Comparison of ENCODE assay signal across 11 mouse cellular contexts in the genomic region with DNA sequence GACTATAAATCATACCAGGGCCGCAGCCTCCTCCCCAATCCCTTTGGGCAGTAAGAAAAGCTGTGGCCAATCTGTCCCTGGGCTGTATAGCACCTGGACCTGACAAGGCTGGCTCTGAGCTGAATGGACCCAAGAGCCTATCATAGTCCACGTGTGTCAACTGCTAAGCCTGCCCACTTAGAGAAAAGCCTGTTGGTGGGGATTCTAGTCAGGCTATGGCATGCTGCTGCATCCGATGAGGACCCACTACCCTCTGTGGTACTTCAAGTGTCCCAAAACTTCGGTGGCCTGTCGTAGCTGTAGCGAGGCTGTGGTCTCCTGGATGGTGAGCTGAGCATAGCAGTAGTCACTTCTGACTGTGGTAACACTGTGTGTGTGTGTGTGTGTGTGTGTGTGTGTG. TPM values are rescaled to one million over a fixed set of nuclear protein-coding genes. Genes with fewer than 3 reads are reported as not detected.
DNase-seq lines count a peak whose midpoint lies in the region; ATAC-seq and TF ChIP-seq lines count a peak whose summit lies in the region.
"Had no signal": no experiment of that assay in that cellular context is flagged by ENCODE, and none has a peak within 500 bp of the region (broad histone marks: within the 10 kb centered on the region; RNA-seq: fewer than 3 reads in every experiment).

No protein-coding gene starts in this region.

- peaks cover 32% of the 10 kb centered on the region; the same call in 1 of the 2 replicates for H3K4me1 ChIP-seq in cerebellum, adult 2 months (ENCODE audit: control insufficient read depth, insufficient read depth, low read length)
- peaks cover 54% of the 10 kb centered on the region for H3K4me1 ChIP-seq in heart, embryonic 15.5 days (replicated peaks)
- no peaks in the 10 kb centered on the region for H3K4me1 ChIP-seq in heart, embryonic 11.5 days (ENCODE audit: control insufficient read depth, insufficient read depth, low read length)
- peaks cover 15% of the 10 kb centered on the region; the same call in 1 of the 2 replicates for H3K4me1 ChIP-seq in stomach, postnatal 0 days (replicated peaks; ENCODE audit: control insufficient read depth, insufficient read depth)

- no peak overlapping the region for H3K9ac ChIP-seq in heart, embryonic 15.5 days
- H3K9ac ChIP-seq in heart, embryonic 11.5 days (ENCODE audit: low read depth, low read length), result no peak overlapping the region
- H3K9ac ChIP-seq in stomach, postnatal 0 days (ENCODE audit: low read length), result no peak overlapping the region
- H3K9ac ChIP-seq: liver, postnatal 0 days had no signal

- no peak for TF ChIP-seq EP300 in stomach, postnatal 0 days (optimal IDR thresholded peaks at IDR 0.05)

- no peaks in the 10 kb centered on the region for H3K9me3 ChIP-seq in heart, embryonic 15.5 days (replicated peaks)
- H3K9me3 ChIP-seq in heart, embryonic 11.5 days (replicated peaks; ENCODE audit: control insufficient read depth, low read length), result no peaks in the 10 kb centered on the region
- H3K9me3 ChIP-seq in stomach, postnatal 0 days (ENCODE audit: control insufficient read depth, low read length), result no peaks in the 10 kb centered on the region

- H3K27ac ChIP-seq in cerebellum, adult 2 months (ENCODE audit: insufficient read depth, low read length), result peak overlapping the region; percentile 95
- H3K27ac ChIP-seq in heart, embryonic 15.5 days, result 0 out of 2 replicates have a peak overlapping the region, but pooled peaks have one; percentile 53
- H3K27ac ChIP-seq in heart, embryonic 11.5 days (ENCODE audit: low read depth, low read length), result no peak overlapping the region
- peak overlapping the region; percentile 83; the same call in 1 of the 2 replicates for H3K27ac ChIP-seq in stomach, postnatal 0 days (replicated peaks)

- H3K27me3 ChIP-seq in cerebellum, adult 2 months (ENCODE audit: control insufficient read depth, insufficient read depth, low read length), result no peaks in the 10 kb centered on the region
- H3K27me3 ChIP-seq in heart, embryonic 15.5 days, result no peaks in the 10 kb centered on the region
- peaks cover 48% of the 10 kb centered on the region for H3K27me3 ChIP-seq in heart, embryonic 11.5 days (ENCODE audit: control insufficient read depth, insufficient read depth, low read length)
- no peaks in the 10 kb centered on the region for H3K27me3 ChIP-seq in stomach, postnatal 0 days (ENCODE audit: control insufficient read depth, insufficient read depth, low read length)

- no peak overlapping the region for H3K4me2 ChIP-seq in heart, embryonic 15.5 days
- no peak overlapping the region for H3K4me2 ChIP-seq in heart, embryonic 11.5 days
- H3K4me2 ChIP-seq in stomach, postnatal 0 days (replicated peaks; ENCODE audit: low read depth), result no peak overlapping the region

- no peak for TF ChIP-seq CTCF in cerebellum, adult 2 months (IDR thresholded peaks at IDR 0.05; ENCODE audit: borderline replicate concordance, insufficient read depth, low read depth, low read length)
- no peak for TF ChIP-seq CTCF in stomach, postnatal 0 days (IDR thresholded peaks at IDR 0.05; ENCODE audit: low read depth)

- peak overlapping the region; percentile 34 for H3K4me3 ChIP-seq in cerebellum, adult 2 months (replicated peaks; ENCODE audit: insufficient read depth, low read depth, low read length)
- H3K4me3 ChIP-seq in heart, embryonic 15.5 days, result no peak overlapping the region
- no peak overlapping the region for H3K4me3 ChIP-seq in heart, embryonic 11.5 days (ENCODE audit: low read depth, low read length)
- no peak overlapping the region for H3K4me3 ChIP-seq in stomach, postnatal 0 days (ENCODE audit: low read depth, low read length)

- peaks cover 13% of the 10 kb centered on the region; the same call in 1 of the 2 replicates for H3K36me3 ChIP-seq in heart, embryonic 15.5 days
- no peaks in the 10 kb centered on the region for H3K36me3 ChIP-seq in heart, embryonic 11.5 days (ENCODE audit: control insufficient read depth, insufficient read depth, low read length)
- H3K36me3 ChIP-seq in stomach, postnatal 0 days (ENCODE audit: control insufficient read depth, insufficient read depth, low read length), result no peaks in the 10 kb centered on the region

- DNase-seq in cerebellum, adult 2 months, result peak in 1 of 2 experiments; percentile 63
- no peak for DNase-seq in cerebellum, postnatal 4 days (ENCODE audit: low spot score in 2 of 2)
- peak; percentile 3 for DNase-seq in right cerebral cortex, postnatal 14 days
- DNase-seq in right cerebral cortex, adult 18-20 months, result no peak
- no peak for DNase-seq in stomach, postnatal 0 days (ENCODE audit: low spot score)
- DNase-seq in left cerebral cortex, adult 18-20 months (ENCODE audit: low spot score in 2 of 2), result no peak
- DNase-seq: liver, postnatal 0 days had no signal

- WGBS in cerebellum, adult 2 months, result 9% methylated on average over 6 of the region's 6 CpGs
- WGBS in heart, embryonic 15.5 days, result 83% methylated on average over 6 of the region's 6 CpGs
- WGBS in heart, embryonic 11.5 days (ENCODE audit: insufficient replicate concordance), result 85% methylated on average over 6 of the region's 6 CpGs
- WGBS in stomach, postnatal 0 days, result 72% methylated on average over 6 of the region's 6 CpGs

- no peak for ATAC-seq in heart, embryonic 15.5 days (replicated peaks; ENCODE audit: insufficient number of reproducible peaks, insufficient read depth, low FRiP score, low read depth)
- no peak for ATAC-seq in heart, embryonic 11.5 days (replicated peaks; ENCODE audit: insufficient number of reproducible peaks, low FRiP score, low TSS enrichment)
- no peak for ATAC-seq in stomach, postnatal 0 days (ENCODE audit: low FRiP score, low TSS enrichment)
- ATAC-seq: inflammation-experienced regulatory T-cells, adult 6 months; liver, postnatal 0 days had no signal

- TF ChIP-seq POLR2A in cerebellum, adult 2 months (IDR thresholded peaks at IDR 0.05; ENCODE audit: borderline replicate concordance, insufficient read depth, low read length), result no peak

RNA-seq across cellular contexts. Expression of a gene that starts 57.4 kb away (rescaled TPM):
- polyA plus RNA-seq in cerebellum, adult 2 months (2012; rRNA removed), result 1.1 and 1.5 TPM in 2 replicates
- polyA plus RNA-seq in heart, embryonic 15.5 days (2015; fragmentation: Nextera tagmentation; extraction: Ambion mirVana), result 15.1 and 20.5 TPM in 2 replicates
- polyA plus RNA-seq in heart, embryonic 11.5 days (2014; fragmentation: Nextera tagmentation; extraction: Ambion mirVana), result 1.7 and 2.8 TPM in 2 replicates
- polyA plus RNA-seq in stomach, postnatal 0 days (2015; fragmentation: Nextera tagmentation; extraction: Ambion mirVana), result 16.8 and 18.8 TPM in 2 replicates
- 1 to 10 TPM; 3.2 to 4.1 TPM for total RNA-seq in left cerebral cortex, adult 18-20 months (2021)
- total RNA-seq: megakaryocyte progenitor cell, adult 5-6 weeks had no signal
- polyA plus RNA-seq: inflammation-experienced regulatory T-cells, adult 6 months had no signal
